Mouse (Mus musculus): ENCODE measurements around the gene Vps13a. TPM values are rescaled to one million over a fixed set of nuclear protein-coding genes. Genes with fewer than 3 reads are reported as not detected.

The Vps13a gene
- total RNA-seq, 1 experiment = 25.7 TPM

- Histone ChIP-seq H3K27ac (ENCODE audit: insufficient read depth, low read depth, low read length, poor library complexity, severe bottlenecking) (no peak overlapping the region), H3K4me1 (ENCODE audit: control insufficient read depth in 2 of 2, insufficient read depth in 2 of 2, low read length in 2 of 2, poor library complexity in 1 of 2) (no peaks in the 10 kb centered on the region), H3K9ac (ENCODE audit: insufficient read depth, low read depth, low read length, poor library complexity, severe bottlenecking) (no peak overlapping the region), H3K36me3 (ENCODE audit: control insufficient read depth, insufficient read depth, low read length, poor library complexity, severe bottlenecking) (no peaks in the 10 kb centered on the region), H3K4me3 (ENCODE audit: insufficient read depth in 1 of 2, low read depth in 1 of 2, low read length in 2 of 2, poor library complexity in 1 of 2, severe bottlenecking in 1 of 2) (no peak overlapping the region), H3K9me3 (ENCODE audit: control insufficient read depth, insufficient read depth, low read depth, low read length) (no peaks in the 10 kb centered on the region)
- no peak for DNase-seq (ENCODE audit: low read depth, low spot score)
- in situ Hi-C loops (cut with MboI; ENCODE audit: low sequenced_read_pairs in 2 of 2, unreplicated experiment in 2 of 2) = no loop called here
- TF ChIP-seq CHD2 (IDR thresholded peaks at IDR 0.05; ENCODE audit: low read depth, low read length) = no peak
- no peak for TF ChIP-seq MAFK (IDR thresholded peaks at IDR 0.05; ENCODE audit: insufficient read depth, low read depth, low read length)
- no peak for TF ChIP-seq HCFC1 (IDR thresholded peaks at IDR 0.05; ENCODE audit: borderline replicate concordance, insufficient read depth, low read length)
- no peak for TF ChIP-seq ZC3H11A (IDR thresholded peaks at IDR 0.05; ENCODE audit: borderline replicate concordance, low read depth, low read length)
- TF ChIP-seq ZNF384 (IDR thresholded peaks at IDR 0.05; ENCODE audit: low read depth, low read length) = no peak
Measured at GRCm38 (mm10) chr19:16715249-16715648, 65.5 kb downstream of the Vps13a start.

- in situ Hi-C loops (cut with MboI; ENCODE audit: low sequenced_read_pairs in 2 of 2, unreplicated experiment in 2 of 2) = no loop called here
- no peak overlapping the region for H3K4me3 ChIP-seq (ENCODE audit: insufficient read depth in 1 of 2, low read depth in 1 of 2, low read length in 2 of 2, poor library complexity in 1 of 2, severe bottlenecking in 1 of 2)
- no peaks in the 10 kb centered on the region for H3K36me3 ChIP-seq (ENCODE audit: control insufficient read depth, insufficient read depth, low read length, poor library complexity, severe bottlenecking)
- H3K9ac ChIP-seq (ENCODE audit: insufficient read depth, low read depth, low read length, poor library complexity, severe bottlenecking) = no peak overlapping the region
- H3K27ac ChIP-seq (ENCODE audit: insufficient read depth, low read depth, low read length, poor library complexity, severe bottlenecking) = no peak overlapping the region
- TF ChIP-seq HCFC1 (IDR thresholded peaks at IDR 0.05; ENCODE audit: borderline replicate concordance, insufficient read depth, low read length) = no peak
- no peak for TF ChIP-seq ZNF384 (IDR thresholded peaks at IDR 0.05; ENCODE audit: low read depth, low read length)
- TF ChIP-seq MAFK (IDR thresholded peaks at IDR 0.05; ENCODE audit: insufficient read depth, low read depth, low read length) = no peak
- no peak for TF ChIP-seq CHD2 (IDR thresholded peaks at IDR 0.05; ENCODE audit: low read depth, low read length)
- no peak for TF ChIP-seq ZC3H11A (IDR thresholded peaks at IDR 0.05; ENCODE audit: borderline replicate concordance, low read depth, low read length)
- no peaks in the 10 kb centered on the region for H3K9me3 ChIP-seq (ENCODE audit: control insufficient read depth, insufficient read depth, low read depth, low read length)
- no peaks in the 10 kb centered on the region for H3K4me1 ChIP-seq (ENCODE audit: control insufficient read depth in 2 of 2, insufficient read depth in 2 of 2, low read length in 2 of 2, poor library complexity in 1 of 2)
- no peak for DNase-seq (ENCODE audit: low read depth, low spot score)
Measured at GRCm38 (mm10) chr19:16701790-16702189, 78.9 kb downstream of the Vps13a start.

- Histone ChIP-seq H3K9me3 (ENCODE audit: control insufficient read depth, insufficient read depth, low read depth, low read length) (no peaks in the 10 kb centered on the region), H3K4me3 (ENCODE audit: insufficient read depth in 1 of 2, low read depth in 1 of 2, low read length in 2 of 2, poor library complexity in 1 of 2, severe bottlenecking in 1 of 2) (no peak overlapping the region), H3K27ac (ENCODE audit: insufficient read depth, low read depth, low read length, poor library complexity, severe bottlenecking) (no peak overlapping the region), H3K4me1 (ENCODE audit: control insufficient read depth in 2 of 2, insufficient read depth in 2 of 2, low read length in 2 of 2, poor library complexity in 1 of 2) (no peaks in the 10 kb centered on the region), H3K36me3 (ENCODE audit: control insufficient read depth, insufficient read depth, low read length, poor library complexity, severe bottlenecking) (no peaks in the 10 kb centered on the region; the same call in 1 of the 2 replicates), H3K9ac (ENCODE audit: insufficient read depth, low read depth, low read length, poor library complexity, severe bottlenecking) (no peak overlapping the region)
- in situ Hi-C loops (cut with MboI; ENCODE audit: low sequenced_read_pairs in 2 of 2, unreplicated experiment in 2 of 2) = no loop called here
- TF ChIP-seq HCFC1 (IDR thresholded peaks at IDR 0.05; ENCODE audit: borderline replicate concordance, insufficient read depth, low read length) (no peak), ZC3H11A (IDR thresholded peaks at IDR 0.05; ENCODE audit: borderline replicate concordance, low read depth, low read length) (no peak), MAFK (IDR thresholded peaks at IDR 0.05; ENCODE audit: insufficient read depth, low read depth, low read length) (no peak), CHD2 (IDR thresholded peaks at IDR 0.05; ENCODE audit: low read depth, low read length) (no peak), ZNF384 (IDR thresholded peaks at IDR 0.05; ENCODE audit: low read depth, low read length) (no peak)
- DNase-seq (ENCODE audit: low read depth, low spot score) = no peak
Measured at GRCm38 (mm10) chr19:16684922-16685321, 95.8 kb downstream of the Vps13a start.

- Histone ChIP-seq H3K27ac (ENCODE audit: insufficient read depth, low read depth, low read length, poor library complexity, severe bottlenecking) (no peak overlapping the region), H3K36me3 (ENCODE audit: control insufficient read depth, insufficient read depth, low read length, poor library complexity, severe bottlenecking) (no peaks in the 10 kb centered on the region; the same call in 1 of the 2 replicates), H3K4me1 (ENCODE audit: control insufficient read depth in 2 of 2, insufficient read depth in 2 of 2, low read length in 2 of 2, poor library complexity in 1 of 2) (no peaks in the 10 kb centered on the region), H3K9ac (ENCODE audit: insufficient read depth, low read depth, low read length, poor library complexity, severe bottlenecking) (no peak overlapping the region), H3K4me3 (ENCODE audit: insufficient read depth in 1 of 2, low read depth in 1 of 2, low read length in 2 of 2, poor library complexity in 1 of 2, severe bottlenecking in 1 of 2) (no peak overlapping the region), H3K9me3 (ENCODE audit: control insufficient read depth, insufficient read depth, low read depth, low read length) (no peaks in the 10 kb centered on the region)
- TF ChIP-seq MAFK (IDR thresholded peaks at IDR 0.05; ENCODE audit: insufficient read depth, low read depth, low read length) (no peak), ZC3H11A (IDR thresholded peaks at IDR 0.05; ENCODE audit: borderline replicate concordance, low read depth, low read length) (no peak), CHD2 (IDR thresholded peaks at IDR 0.05; ENCODE audit: low read depth, low read length) (no peak), ZNF384 (IDR thresholded peaks at IDR 0.05; ENCODE audit: low read depth, low read length) (no peak), HCFC1 (IDR thresholded peaks at IDR 0.05; ENCODE audit: borderline replicate concordance, insufficient read depth, low read length) (no peak)
- DNase-seq (ENCODE audit: low read depth, low spot score) = no peak
- in situ Hi-C loops (cut with MboI; ENCODE audit: low sequenced_read_pairs in 2 of 2, unreplicated experiment in 2 of 2) = no loop called here
Measured at GRCm38 (mm10) chr19:16684210-16684609, 96.5 kb downstream of the Vps13a start.

Measured in ES-E14 (cell line).